Mouse (Mus musculus) thymus, postnatal 0 days (tissue): ENCODE data around the gene Agpat3. TPM values are rescaled to one million over a fixed set of nuclear protein-coding genes. Genes with fewer than 3 reads are reported as not detected.

Experiments used
- DNase-seq: peaks from one replicate; pipeline ENCODE4 v3.0.0-alpha.2; 2015; ENCODE audit warnings: low spot score
- polyA plus RNA-seq: library from polyadenylated mRNA; unstranded; fragments of >200 nt; fragmentation: Nextera tagmentation; extraction: Ambion mirVana; gene quantifications from 2 replicates; pipeline ENCODE4 v1.2.1, GENCODE M21; 2015

The Agpat3 gene
- polyA plus RNA-seq, 1 experiment from 2014 or later = 152 TPM

DNA sequence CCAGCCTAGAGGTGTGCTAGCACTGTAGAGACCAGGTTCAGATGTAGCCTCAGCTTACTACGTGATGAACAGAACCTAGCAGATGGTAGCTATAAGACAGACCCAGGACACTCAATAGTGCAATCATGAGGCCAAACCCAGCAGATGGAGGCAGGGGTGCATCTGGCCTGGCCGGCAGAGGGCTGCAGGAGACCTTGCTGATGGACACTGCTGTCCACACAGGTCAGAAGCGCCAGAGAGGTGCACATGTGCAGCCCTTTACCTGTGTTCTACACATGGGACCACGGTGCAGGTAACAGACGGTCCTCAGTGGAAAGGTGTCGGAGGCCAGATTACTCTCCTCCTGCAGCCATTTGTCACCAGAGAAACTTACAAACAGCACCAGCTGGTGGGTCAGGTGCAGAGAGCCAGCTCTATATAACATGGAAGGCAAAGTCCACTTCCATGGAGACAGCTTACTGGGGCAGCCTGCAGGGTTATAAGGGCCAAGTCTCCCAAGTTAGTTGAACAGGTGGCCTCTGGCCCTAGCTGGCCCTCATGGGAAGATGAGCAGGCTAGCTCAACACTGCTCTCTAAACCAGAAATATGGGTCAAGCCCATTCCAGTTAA lies 27.6 kb downstream of the Agpat3 start:
- no peak for DNase-seq

DNA sequence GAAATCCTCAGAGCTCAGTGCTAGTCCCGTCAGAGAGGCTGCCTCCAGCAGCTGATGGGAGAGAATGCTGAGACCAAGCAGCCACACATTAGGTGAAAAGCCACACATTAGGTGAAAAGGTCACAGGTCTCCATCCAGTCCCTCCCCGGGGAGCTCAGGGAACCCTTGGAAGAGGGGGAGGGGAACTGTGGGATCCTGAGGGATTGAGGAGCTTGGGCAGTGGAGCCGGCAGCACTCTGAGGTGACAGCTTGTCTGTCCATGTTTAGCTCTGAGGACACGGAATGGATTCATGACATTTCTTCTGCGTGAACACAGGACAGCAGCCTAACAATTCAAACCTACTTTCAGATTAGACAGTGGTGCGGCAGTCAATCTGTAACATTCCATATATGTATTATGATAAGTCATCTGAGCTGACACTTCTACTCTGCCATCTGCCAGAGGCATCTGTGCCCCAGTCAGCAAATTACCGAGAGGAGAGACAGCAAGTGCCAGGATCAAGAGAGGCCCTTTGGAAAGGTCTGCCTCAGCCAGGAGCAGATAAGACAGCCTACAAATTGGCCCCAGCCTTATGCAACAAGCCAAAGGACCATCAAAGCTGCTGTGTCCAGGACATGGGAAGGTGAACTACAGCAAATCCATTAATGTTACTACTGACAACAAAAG lies 28.9 kb downstream of the Agpat3 start:
- no peak for DNase-seq

DNA sequence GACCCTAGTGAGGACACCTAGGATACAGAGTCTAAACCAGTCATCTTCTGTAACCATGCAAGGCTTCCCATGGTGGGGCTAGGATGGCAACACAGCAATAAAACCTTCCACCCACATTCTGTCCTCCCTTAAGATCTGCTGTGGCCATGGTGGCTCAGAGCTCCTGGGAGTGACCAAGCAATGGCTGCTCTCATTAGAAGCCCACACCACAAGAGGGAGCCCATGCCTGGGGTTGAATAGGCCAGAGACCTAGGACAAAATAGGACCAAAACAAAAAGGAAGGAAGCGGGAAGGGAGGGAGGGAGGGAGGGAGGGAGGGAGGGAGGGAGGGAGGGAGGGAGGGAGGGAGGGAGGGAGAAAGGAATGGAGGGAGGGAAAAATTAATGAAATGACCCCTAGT lies 29.5 kb downstream of the Agpat3 start:
- DNase-seq = no peak

DNA sequence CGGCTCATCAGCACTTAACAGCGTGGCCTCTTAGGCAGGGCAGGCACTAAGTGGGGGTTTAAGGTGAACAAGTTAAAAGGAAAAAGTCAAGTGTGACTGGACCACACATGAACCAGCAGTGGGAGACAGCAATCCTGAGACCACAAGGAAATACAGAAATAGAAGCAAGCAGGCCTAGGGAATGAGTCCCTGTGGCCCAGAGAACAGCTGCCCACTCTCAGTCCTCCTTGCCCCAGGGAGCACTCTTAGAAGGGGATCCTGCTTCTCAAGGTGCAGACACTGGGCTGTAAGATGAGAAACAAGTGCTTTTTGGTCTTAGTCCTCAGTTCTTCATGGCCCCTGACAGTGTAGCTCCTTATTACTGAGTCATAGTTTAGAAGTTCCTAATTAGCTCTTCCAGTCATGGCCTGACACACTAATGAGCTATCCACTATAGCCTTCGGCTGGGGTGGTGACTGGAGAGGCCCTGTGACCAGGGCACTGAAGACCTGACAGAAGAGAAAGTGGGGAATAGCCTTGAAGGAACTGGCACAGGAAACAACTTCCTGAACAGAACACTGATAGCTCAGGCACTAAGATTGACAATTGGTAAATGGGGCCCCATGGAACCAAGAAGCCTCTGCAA lies 31.0 kb downstream of the Agpat3 start:
- no peak for DNase-seq

DNA sequence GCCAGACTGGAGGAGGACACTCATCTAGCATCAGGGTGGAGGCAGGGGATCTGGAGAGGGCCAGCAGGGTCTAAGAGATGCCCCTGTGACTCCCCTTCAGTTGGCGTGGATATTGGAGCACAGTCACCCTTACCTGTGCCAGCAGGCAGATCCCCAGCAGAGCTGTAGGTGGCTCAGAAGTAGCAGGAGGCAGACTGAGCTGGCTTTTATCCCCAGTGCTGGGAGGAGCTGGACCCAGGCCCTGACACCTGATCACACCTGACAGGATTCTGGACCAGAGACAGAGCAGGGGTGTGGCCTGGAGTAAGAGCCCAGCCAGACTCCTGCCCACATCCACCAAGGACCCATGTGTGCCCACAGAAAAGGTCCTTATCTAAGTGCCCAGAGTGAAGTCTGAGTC lies 31.8 kb downstream of the Agpat3 start:
- no peak for DNase-seq

DNA sequence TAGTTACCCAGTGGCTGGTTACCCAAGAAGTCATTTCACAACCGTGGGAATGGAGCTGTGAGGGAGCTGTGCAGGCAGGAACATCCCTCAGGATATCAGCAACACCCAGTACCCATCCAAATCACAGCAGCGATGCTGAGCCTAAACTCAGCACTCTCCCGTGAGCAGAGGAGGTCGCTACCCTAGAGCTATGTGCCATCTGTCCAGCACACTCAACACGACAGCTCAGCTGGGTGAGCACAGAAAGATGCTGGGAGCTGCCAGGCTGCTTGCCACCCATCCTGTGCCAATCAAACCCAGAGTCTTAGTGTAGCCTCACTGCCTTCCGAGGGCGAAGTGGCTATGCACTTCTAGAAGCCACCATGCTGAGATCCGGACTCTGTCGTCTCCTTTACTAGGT lies 32.3 kb downstream of the Agpat3 start:
- DNase-seq = no peak

GRCm38 (mm10) chr10:78317270-78317923 lies 34.9 kb downstream of the Agpat3 start:
- DNase-seq = no peak

- no peak for DNase-seq
These were observed 35.8 kb downstream of the Agpat3 start for GRCm38 (mm10) chr10:78316228-78317087.

DNA sequence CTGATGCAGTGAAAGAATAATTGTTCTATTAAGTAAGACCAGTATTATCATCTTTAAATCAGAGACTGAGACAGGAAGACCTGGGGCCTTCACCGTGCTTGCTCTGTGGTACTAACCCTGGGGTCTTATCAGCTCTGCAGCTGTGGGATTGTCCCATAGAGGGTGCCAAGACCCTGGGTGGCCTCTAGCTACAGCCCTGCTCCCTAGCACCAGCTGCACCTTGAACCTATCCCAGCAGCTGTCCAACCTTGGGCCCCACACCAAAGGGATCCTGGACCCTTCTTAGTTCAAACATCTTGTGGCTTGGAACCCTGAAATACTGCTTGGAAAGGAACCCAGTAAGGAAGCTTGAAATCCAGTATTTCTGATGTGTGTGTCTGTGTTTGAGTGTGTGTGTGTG lies 37.1 kb downstream of the Agpat3 start:
- no peak for DNase-seq

DNA sequence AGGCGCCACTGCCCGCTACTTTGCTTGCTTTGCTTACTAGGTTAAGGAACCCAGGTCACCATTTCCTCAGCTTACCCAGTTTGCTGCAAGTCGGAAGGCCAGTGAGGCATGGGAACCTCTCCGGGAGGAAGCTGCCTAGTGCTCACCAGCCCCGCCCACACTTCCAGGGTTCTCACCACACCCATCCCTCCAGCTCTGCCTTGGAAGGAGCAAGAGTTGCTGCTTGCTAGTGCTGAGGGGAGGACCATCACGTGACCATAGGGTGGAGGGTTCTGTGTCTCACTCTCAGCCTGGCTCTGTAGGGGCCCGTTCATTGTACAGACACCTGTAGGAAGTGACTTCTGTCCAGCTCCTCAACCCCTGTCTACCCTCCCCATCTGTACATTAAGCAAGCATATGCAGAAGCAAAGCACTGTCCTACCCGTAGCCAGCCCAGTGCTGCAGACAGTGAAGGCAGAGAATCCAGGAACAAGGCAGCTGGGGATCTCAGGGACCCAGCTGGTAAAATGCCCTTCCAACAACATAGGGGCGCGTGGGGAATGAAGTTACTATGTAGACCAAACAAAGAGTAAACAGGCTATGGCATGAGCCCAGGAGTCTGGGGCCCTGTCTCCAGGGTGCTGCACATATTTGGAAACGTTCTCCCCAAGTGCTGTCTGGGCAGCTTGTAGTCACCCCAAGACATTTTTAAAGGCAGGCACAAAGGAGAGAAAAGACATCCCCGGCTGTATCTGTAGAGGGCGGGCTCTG lies 40.2 kb downstream of the Agpat3 start:
- DNase-seq = peak; percentile 15

GRCm38 (mm10) chr10:78310747-78311267 lies 41.5 kb downstream of the Agpat3 start:
- DNase-seq = no peak

DNA sequence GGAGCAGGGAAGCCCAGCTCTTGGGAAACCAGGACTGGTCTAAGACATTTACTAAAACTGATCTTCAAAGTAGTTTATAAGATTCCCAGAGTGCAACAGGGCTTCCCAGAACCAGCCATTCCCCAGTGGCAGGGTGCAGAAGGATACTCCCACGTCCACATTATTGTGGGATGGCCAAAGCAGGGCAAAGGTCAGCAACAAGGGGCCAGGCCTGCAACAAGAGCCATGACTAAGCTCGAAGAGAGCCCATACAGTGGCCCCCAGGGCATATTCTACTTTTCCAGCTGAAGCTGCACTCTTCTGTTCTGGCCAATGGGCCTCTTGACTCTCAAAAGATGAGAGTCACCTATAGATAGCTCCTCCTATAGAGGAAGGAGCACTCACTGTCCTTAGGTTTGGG lies 43.7 kb downstream of the Agpat3 start:
- DNase-seq = no peak

GRCm38 (mm10) chr10:78307391-78307790 lies 44.9 kb downstream of the Agpat3 start:
- DNase-seq = no peak

GRCm38 (mm10) chr10:78306027-78306426 lies 46.3 kb downstream of the Agpat3 start:
- no peak for DNase-seq

GRCm38 (mm10) chr10:78304996-78305395 lies 47.3 kb downstream of the Agpat3 start:
- no peak for DNase-seq

DNA sequence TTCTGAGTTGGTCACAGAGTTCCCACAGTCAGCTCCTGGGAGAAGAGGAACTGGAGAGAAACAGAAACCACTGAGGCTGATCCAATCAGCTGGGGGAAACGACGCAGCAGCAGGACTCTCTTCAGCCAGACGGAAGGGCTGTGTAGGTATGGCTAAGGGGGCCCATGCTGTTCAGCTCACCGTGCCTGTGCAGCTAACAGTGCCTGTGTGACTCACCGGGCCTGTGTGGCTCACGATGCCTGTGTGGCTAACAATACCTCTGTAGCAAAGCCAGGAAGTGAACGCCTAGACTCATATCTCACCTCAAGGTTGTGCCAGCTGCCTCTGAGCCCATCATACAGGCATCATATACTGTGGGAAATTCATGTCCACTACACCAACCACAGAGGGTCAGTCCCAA lies 48.6 kb downstream of the Agpat3 start:
- peak; percentile 42 for DNase-seq

DNA sequence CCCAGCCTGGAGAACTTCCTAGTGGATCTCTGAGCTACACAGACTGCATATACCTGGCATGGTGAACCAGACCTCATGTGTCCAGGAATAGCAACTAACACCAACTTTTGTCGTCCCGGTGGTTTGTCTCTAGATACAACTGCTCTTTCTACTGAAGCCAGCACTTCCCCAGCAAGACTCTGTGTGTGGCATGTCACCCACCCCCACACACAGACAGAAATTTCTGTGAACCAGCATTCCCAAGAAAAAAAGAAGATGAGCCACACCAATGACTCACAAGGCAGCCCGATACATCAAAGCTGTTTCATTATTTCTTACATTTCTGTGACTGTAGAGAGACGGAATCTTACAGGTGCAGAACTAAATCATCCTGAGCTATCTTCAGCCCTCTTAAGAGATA lies 52.2 kb downstream of the Agpat3 start:
- DNase-seq = no peak

DNA sequence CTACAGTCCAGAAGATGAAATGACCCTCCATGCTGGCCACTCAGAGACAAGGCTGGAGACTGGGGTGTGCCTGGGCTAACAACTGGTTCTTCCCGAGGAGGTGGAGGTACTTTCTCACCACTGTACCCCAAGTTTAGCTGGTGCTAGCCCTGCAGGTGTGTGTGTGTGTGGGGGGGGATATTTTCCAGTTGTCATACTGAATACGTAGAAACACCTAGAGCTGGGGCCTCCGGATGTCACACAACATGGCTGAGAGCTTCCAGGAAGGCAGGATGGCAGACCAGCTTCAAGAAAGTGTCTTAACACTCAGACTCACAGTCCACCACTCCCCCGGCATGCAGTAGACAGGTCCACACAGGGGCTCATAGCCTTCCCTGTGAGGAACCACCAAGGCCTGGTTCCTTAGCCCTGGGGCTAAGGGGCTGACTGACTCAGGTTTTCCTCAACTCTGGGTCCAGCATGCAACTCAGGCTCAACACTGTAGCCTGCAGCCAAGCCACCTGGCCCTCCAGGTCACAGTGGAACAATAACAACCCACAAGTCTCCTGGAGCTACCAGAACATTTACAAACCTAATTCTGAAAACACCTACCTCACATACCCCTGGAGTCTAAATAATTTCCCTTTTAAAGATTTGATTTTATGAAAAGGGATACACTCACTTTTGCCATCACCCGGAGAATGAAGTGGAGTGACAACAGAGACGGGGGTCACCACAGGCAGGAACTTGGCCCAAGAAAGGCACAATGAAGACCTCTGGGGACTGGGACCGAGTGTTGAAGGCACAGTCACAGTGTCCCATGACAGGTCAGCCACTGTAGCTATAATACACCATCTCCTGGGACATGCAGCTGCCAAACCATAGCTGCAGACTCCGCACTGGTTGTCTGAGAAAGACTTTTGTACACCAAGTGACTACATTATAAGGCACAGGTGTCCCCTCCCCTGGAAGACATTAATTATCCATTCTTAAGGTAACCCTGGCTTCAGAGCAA lies 53.3 kb downstream of the Agpat3 start:
- peak; percentile 88 for DNase-seq
